Mouse (Mus musculus): Measurements from ENCODE around the gene Cask.

Cask gene

GRCm38 (mm10) chrX:13467121-13467571 is 384.0 kb downstream of the Cask start:
- no peak for DNase-seq (ENCODE audit: low read depth)
